Mouse (Mus musculus): ENCODE results near the gene Trip10. TPM values are rescaled to one million over a fixed set of nuclear protein-coding genes. Genes with fewer than 3 reads are reported as not detected.

Gene Trip10
- total RNA-seq, 2 experiments from 2014 or later, result 6.6 to 8.0 TPM

DNA sequence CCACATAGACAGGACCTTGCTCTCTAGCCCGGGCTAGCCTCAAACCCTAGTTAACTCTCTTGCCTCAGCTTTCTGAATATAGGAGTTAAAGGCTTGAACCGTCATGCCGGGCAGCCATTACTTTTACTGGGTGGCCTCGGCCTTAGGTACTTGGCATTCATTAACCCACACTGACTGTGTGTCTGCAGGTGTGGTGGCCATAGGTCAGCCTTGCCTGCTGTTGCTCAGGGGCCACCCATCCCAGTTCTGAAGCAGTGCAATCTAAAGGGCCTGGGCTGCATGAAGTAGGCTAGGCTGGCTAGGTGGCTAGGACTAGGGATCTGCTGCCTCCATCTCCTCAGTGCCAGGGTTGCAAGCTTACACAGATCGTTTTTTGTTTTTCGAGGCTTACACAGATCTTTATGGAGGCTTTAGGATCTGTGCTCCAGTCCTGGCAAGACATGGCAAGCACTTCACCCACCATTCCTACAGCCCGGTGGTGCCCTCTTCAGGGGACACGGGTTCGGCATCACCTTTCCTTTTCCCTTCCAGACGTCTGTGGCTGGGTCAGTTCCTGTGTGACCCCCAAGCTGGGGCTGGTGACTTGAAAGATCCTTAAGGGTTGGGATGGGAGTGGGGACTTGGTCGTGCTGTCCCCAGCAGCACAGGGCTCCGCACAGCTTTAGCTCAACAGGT is 14.9 kb upstream of the Trip10 start:
- DNase-seq (ENCODE audit: low spot score in 2 of 2), result no peak

DNA sequence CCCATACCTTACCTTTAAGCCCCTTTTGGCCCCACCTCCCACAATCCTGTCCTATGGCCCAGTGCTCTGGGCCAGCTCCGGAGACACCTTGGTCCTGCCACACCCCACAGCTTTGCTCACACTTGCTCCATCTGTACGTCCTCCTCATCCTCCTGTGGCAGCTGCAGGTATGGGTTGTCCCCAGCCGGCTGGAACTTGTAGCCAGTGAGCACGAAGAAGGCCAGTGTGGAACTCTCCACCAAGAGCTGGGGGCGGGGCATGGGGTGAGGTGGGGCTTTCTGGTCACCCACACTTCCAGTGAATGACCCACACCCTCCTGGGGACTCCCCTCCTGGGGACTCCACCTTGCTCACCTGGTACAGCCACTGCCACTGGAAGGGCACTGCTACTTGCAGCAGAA is 13.5 kb upstream of the Trip10 start:
- no peak for DNase-seq (ENCODE audit: low spot score in 2 of 2)

DNA sequence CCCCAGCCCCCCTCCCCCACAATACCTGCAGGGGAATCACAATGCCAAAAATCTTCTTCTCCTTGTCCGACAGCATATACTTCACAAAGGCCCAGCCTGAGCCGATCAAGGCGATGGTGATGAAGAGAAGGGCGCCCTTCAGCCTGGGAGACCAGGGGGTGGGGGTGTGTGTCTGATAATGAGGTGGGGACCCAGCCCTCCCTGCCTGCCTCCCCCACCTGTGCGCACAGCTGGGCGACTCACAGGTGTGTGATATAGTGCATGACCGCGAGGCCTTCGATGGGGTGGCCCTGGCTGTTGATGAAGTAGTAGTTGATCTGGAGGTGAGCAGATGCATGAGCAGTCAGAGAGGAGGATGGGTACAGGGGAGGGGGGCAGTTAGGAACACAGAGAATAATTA is 12.1 kb upstream of the Trip10 start:
- DNase-seq (ENCODE audit: low spot score in 2 of 2), result no peak

DNA sequence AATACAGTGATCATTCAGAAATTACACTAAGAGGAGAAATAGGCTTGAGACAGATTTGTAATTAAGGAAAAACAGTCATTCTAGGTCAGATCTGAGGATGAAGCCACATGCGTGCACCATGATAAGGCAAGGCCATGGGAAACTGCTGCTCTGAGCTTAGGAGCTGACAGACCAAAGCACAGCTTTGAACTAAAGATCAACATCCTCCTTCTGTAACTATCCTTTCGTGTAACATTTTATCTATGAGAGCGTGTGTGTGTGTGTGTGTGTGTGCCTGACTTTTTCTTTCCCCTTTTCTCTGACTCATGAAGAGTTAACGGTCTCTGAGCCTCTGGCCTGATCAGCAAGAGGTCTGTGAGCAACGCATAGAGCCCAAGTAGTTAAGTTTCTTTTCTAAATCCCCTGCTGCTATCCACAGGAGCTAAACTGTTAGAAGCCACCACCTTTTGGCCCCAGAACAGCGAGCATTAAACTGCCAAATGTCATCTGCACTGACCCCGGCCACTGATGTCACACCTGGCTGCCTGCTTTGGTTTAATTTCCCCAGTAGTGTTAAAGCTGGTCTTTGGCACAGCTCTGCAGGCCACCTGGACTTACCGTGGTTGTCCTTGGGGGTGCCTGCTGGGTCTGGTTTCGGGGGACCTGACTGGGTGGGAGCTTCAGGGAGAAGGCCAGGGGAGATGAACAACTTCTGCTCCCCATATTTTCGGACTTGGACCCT is 5.4 kb upstream of the Trip10 start:
- no peak for DNase-seq (ENCODE audit: low spot score in 2 of 2)

DNA sequence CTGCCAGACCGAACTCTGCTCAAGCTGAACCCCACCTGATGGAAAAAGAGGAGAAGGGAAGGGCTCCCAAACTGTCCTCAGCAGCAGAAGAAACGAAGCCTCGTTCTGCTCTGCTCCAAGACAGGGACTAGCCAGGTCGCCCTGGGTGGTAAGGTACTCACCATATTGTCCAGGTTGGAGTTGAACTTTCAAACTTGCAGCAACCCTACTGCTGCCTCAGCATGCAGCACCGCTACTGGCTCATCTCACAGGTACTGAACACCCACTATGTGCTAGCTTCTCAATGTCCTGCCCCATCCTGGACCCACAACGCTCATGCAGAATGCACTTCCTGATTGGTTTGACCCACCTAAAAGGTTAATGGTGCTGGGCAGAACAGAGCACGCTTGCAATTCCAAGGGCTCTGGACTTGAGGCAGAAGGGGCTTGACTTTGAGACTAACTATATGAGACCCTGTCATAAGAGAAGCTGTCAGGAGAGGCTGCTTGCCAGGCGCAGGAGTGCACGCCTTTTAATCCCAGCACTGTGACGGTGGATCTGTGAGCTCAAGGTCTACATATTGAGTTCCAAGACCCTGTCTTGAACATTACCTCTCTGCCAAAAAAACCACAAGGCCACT is 3.8 kb upstream of the Trip10 start:
- DNase-seq (ENCODE audit: low spot score in 2 of 2), result no peak

DNA sequence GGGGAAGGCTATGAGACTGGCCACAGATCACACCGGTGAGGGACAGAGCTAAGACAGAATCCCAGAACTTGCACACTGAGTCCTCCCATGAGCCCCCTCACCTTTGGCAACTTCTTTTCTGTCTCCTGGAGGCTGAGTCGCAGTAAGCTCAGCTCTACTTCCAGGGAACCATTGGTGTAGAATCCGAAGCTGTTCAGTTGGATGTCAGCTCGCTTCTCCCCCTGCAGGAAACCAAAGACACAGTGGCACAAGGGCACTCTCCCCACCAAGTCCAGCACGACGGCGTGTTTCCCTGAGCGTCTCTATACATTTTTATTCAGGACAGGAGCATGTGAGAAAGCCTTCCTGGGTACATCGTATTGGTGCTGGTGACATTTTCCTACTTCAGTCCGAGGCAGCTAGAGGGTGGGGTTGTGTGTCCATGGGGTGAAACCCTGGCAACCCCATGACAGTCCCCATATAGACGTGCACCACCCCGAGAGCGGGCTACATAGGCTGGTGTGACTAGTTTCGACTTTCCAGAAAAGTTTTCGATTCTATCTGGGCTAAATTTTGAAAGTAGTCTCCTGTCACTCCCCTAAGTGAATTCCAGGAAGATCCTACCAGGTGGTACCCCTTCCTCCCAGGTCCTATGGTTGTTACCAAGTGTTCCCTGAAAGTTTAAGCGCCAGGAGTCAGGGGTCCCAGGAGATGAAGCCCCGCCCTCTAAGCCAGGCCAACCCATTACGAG is 2.4 kb upstream of the Trip10 start:
- no peak for DNase-seq (ENCODE audit: low spot score in 2 of 2)

DNA sequence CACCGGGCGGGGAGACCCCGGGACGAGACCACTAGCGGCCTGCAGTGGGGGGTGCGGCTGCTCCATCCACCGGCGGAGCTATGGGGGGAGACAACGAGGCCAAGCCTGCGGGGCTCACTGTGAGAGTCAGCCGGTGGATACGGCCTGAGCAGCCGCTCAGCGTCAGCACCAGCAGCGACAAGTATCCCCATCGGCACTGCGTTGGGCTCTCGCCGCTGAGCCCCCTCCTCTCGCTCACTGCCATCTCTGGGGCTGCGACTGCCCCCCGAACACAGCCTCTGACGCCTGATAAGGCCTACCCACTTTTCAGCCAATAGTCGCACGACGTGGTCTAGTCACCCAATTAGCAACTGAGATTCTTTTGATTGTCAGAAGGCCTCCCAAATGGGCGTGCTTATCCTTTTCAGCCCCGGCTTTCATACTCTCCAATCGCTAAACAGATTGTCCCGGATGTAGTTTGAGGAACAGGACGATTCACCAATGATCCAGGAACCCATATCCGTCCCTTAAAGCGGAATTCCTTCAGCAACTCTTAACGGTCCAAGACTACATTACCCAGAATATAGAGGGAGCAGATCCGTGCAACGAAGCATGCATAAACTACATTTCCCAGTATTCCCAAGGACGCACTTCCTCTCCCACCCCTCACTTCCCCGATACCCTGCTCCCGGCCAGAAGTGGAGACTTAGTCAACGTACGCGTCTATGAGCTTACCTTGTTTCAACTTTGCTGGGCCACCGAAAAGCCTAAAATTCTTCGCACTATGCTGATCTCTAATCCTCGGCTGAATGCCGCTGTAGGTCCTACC is 1.7 kb upstream of the Trip10 start:
- DNase-seq (ENCODE audit: low spot score in 2 of 2), result peak; percentile 90 to 92

DNA sequence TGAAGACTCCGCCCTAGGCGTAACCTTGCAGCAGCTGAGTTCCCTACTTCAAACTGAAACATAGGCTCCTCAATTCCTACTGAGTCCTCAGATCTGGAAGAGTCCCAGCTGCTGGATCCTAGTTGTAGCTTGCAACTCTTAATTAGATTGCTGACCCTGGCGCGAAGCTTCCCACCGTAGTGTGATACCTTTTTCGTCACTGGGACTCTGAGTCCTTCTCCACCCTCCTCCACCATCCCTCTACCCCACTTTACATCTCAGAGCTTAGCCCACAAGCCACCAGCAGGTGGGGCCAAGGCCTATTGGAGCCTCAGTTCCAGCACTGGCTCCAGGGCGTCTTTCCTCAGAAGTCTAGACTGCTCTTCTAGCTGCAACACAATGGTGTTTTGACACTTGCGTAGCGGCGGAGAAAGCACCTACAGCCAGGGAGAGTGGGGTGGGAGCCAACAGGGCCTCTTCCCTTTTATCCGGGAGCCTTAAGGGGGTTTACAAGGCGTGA is 1.0 kb upstream of the Trip10 start, which contains the start of gene Gpr108:
Gene Gpr108 (minus strand): TSS at position 246 of the 499 bp plus-strand sequence.
- peak; percentile 82 to 88 for DNase-seq (ENCODE audit: low spot score in 2 of 2)

DNA sequence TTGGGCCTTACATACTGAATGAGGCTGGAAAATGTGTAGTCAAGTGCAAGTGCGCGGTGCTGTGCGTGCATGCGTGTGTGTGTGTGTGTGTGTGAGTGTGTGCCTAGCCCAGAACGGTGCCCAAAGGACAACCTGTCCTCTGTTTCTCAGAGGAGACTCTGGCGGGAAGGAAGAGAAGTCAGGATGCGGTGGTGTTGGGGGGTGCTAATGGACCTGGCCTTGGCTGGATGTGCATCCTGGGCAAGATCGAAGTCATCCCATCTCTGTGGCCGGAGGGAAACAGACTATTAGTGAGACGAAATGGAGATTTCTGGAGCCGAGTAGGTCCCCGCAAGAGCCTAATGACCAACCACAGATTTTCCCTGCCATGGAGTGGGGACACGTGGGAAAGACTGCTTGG is 484 bp upstream of the Trip10 start:
- no peak for DNase-seq (ENCODE audit: low spot score in 2 of 2)

DNA sequence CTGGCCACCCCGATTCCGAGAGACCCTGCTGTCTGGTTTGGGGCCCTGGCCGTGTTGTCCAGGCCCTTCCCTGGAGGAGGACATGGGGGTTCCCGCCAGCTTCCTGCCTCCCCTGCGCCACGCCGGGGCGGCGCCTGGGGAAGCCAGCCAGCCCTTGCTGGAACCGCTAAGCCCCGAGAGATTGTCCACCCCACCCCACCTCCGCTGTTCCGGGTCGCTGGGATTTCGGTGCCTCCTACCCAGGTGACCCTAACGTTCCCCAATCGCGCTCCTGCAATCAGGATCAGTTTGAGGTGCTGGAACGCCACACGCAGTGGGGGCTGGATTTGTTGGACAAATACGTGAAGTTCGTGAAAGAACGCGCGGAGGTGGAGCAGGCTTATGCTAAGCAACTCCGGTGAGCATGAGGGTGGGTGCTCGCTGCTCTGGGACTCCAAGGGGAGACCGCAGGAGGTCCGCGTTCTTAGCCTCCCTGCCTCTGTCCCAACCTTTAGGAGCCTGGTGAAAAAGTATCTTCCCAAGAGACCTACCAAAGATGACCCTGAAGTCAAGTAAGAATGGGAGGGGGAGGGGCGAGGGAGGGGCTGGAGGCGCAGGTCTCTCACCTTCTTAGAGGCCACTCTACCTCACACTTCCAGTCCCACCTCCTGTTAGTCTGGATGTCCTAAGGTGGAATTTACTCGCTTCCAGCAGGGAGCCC is 1.4 kb downstream of the Trip10 start:
- DNase-seq (ENCODE audit: low spot score in 2 of 2), result peak in 1 of 2 experiments; percentile 38

DNA sequence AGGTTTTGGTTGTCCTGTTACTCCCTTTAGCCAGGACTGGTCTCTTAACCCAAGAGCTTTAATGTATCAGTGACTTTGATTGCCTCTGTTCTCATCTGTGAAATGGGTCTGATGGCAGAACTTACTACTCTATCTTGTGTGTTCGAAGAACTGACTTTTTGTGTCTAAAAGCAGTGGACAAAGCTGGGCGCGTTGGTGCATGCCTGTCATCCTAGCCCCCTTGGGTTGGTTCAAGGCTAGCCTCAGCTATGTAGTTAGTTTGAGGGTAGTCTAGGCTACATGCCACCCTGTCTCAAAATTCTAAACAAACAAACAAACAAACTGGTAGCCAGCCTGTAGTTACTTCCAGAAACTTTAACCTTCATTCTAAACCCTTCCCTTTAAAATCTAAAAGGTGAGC is 2.2 kb downstream of the Trip10 start:
- no peak for DNase-seq (ENCODE audit: low spot score in 2 of 2)

DNA sequence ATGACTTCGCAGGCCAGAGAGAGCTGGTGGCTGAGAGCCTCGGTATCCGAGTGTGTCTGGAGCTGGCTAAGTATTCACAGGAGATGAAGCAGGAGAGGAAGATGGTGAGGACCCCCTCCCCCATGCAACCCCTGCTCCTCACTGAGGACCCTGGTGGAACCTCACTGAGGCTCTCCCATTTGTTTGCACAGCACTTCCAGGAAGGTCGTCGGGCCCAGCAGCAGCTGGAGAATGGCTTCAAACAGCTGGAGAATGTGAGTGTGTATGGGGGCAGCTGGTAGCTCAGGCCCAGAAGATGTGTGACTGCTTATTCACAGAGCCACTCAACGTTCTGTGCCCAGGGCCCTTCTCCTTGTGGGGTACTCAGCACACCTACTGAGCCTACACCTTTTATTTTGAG is 4.1 kb downstream of the Trip10 start:
- no peak for DNase-seq (ENCODE audit: low spot score in 2 of 2)

DNA sequence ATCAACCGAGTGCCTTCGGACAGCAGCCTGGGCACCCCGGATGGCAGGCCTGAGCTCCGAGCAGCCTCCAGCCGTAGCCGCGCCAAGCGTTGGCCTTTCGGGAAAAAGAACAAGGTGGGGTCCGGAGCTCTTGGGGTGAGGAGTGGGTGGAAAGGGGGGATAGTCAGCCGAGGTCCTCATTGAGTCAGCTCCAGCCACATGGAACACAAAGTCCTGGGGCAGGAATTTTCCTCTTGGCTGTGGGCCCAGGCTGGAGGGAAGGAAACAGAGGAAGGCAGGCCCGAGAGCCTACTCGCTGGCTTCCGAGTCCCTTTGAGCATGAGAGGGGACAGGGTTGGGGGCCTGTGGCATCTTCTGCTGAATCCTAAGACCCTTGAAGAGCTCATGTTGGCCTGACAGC is 6.1 kb downstream of the Trip10 start:
- no peak for DNase-seq (ENCODE audit: low spot score in 2 of 2)

DNA sequence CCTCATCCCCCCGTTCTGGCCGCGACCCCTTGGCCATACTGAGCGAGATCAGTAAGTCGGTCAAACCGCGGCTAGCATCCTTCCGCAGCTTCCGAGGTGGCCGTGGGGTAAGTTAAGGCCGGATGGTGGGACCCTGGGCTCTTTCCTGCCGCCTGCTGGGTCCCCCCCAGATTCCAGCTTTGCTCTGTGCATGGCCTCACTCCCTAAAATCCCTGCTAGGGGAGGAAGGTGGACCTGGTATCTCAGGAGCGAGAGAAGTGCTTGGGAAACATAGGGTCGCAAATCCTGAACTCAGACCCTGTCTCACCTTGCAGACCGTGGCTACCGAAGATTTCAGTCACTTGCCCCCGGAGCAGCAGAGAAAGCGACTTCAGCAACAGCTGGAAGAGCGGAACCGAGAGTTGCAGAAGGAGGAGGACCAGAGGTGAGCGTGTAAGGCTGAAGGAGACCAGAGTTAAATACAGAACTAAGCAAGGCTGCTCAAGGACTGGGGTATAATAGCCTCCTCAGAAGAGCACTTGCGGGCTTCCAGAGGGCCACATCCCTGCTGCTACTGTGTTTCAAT is 7.7 kb downstream of the Trip10 start:
- DNase-seq (ENCODE audit: low spot score in 2 of 2), result no peak

DNA sequence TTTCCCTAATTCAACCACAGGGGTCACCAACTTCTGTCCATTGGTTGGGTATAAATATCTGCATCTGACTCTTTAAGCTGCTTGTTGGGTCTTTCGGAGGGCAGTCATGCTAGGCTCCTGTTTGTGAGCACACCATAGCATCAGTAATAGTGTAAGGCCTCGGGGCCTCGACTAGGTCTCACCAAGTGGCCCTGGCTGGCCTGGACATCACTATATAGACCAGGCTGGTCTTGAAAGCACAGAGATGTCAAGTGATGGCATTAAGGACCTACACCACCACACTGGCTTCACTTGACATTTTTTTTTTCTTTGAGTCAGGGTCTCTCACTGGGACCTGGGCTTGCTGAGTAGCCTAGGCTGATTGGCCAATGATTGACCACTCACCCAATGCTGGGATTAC is 8.9 kb downstream of the Trip10 start:
- DNase-seq (ENCODE audit: low spot score in 2 of 2), result no peak

DNA sequence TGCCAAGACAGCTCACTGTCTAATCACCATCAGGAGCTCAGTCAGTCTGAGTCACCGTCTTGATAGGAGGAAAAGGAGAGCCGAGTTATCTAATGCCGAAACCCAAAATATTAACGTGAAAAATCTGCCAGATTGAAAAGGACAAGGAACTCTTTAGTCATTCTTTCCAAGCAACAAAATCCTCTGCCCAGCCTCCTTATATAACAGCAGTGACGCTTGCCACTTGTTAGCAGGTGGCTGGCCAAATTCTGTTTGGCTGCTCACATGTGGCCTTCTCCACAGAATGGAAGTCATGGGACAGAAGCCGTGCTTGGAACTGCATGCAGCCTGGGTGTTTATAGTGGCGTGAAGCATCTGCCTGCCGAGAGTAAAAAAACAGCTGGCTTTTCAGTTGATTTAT is 10.5 kb downstream of the Trip10 start:
- DNase-seq (ENCODE audit: low spot score in 2 of 2), result no peak

DNA sequence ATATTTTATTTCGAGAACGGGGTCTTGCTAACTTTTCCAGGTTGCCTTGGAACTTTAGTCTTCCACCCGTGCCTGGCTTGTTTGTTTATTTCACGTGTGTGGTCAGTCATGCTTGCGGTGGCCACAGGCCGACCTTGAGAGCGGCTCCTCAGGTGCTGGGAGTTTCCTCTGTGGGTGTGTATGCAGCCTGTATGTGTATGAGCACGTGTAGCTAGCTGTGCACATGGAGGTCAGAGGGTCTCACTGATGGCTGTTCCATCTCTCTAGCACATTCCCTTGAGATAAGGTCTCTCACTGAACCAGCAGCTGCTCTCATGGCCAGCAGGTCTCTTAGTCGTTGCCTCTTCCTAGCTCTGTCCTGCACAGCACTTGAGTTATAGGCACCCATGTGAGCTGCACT is 11.1 kb downstream of the Trip10 start:
- DNase-seq (ENCODE audit: low spot score in 2 of 2), result no peak

DNA sequence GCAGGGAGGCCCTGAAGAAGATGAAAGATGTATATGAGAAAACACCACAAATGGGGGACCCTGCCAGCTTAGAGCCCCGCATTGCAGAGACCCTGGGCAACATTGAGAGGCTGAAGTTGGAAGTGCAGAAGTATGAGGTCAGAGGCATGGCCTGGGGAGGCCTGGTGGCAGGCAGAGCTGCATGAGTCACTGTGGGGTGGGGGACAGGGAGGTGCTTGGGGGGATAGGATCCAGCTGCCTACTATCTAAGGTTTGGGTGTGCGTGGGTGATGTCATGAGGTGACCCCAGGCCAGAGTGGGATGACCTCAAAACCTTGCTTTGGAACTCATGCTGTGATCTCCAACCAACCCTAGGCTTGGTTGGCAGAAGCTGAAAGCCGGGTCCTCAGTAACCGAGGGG is 12.0 kb downstream of the Trip10 start:
- no peak for DNase-seq (ENCODE audit: low spot score in 2 of 2)

DNA sequence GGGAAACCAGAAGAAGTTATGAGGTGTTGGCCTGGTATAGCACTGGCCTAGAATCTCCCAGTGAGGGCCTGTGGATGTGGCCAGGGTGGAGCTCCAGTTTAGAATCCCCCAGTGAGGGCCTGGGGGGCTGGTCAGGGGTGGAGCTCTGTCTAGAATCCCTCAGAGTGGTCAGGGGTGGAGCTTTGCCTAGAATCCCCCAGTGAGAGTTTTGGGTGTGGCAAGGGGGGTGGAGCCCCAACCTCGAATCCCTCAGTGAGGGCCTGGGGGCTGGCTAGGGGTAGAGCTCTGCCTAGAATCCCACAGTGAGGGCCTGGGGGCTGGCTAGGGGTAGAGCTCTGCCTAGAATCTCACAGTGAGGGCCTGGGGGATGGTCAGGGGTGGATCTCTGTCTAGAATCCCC is 12.5 kb downstream of the Trip10 start:
- DNase-seq (ENCODE audit: low spot score in 2 of 2), result no peak
